Mouse (Mus musculus): ENCODE measurements around the gene Eif5. TPM values are rescaled to one million over a fixed set of nuclear protein-coding genes. Genes with fewer than 3 reads are reported as not detected.
"Not testable (repeated sequence)": the region's sequence is repeated elsewhere in the genome, so short reads cannot be mapped to it uniquely, and the experiment has no call there.

Gene Eif5
- total RNA-seq, 2 experiments from 2014 or later: 218 to 276 TPM

DNA sequence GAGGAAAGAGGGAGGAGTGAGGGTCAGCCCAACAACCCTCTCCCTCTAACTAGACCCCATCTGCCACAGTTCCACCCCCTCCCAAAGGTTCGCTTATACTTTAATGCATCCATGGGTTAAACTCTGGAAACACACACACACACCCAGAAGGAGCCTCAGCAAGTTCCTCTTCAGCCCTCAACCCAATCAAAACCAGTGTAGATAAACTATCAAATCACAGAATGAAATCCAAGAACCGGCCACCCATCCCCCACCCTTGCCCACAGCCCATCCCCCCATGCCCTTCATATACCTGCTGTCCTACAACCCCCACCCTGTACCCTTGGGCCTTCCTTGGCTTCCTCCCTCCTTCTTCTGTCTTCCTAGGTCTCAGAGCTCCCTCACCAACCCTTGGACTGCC, 16.8 kb upstream of the Eif5 start:
- no peak for DNase-seq (ENCODE audit: low spot score in 2 of 2)

DNA sequence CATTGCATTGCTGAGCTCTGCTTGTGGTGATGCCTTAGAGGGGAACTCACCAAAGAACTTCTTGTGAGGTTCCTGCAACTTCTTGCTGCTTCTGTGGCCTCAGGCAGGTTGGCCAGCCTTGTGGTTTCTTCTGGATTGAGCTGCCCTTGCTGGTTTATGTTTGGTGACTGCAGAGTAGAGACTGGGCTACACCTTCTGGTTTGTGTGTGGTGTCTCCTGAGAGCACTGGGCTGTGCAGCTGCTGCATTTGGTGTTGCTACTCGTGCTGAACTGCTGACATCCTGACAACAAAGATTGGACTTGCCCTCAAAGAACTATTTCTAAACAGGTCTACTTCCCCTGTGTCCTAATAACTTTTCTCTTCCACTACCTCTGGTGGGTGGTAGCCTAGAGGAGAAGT, 13.3 kb upstream of the Eif5 start:
- no peak for DNase-seq (ENCODE audit: low spot score in 2 of 2)

DNA sequence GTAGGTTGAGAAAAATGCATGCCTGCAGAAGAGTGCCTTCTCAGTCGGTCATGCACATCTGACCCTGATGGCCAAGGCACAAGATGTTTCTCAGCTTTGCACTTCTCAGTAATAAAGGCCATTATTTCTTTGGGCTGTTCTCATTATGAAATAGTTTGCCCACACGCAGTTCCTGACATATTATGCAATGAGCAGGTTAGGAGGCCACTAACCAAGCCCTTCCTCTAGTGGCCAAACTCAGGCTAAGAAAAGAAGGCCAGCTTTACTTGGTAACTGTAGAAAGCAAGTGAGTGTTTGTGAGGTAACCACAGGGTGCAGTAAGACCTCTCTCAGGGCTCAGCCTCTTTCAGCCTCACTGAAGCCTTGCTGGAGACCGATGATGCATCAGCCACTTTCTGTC, 12.9 kb upstream of the Eif5 start:
- no peak for DNase-seq (ENCODE audit: low spot score in 2 of 2)

DNA sequence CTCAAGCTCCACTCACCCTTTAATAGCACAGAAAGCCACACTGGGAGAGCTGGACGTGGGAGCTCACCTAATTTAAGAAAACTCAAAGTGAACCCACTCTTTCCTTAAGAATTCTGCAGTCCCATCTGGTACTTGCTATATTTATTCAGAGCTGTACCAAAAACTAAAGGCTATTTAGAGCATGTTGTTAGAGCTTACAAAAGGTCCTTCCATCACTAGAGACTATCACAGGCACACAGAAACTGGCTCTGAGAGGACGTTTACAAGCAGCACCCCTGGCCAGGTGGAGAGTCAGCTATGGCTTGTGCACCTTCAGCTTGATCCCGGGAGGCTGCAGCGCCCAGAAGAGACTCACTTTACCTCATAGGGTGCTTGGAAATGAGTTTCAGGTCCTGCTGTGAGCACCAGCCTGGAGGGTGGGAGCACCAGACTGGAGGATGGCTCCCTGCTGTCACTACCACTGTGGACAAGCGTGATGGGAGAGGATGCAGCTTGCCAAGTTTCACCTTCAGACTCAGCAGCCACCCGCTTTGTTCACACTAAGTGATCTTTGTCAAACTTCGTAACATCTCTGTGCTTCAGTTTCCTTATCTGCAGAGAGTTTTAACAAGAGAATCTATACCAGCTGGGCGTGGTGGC, 10.1 kb upstream of the Eif5 start:
- no peak for DNase-seq (ENCODE audit: low spot score in 2 of 2)

DNA sequence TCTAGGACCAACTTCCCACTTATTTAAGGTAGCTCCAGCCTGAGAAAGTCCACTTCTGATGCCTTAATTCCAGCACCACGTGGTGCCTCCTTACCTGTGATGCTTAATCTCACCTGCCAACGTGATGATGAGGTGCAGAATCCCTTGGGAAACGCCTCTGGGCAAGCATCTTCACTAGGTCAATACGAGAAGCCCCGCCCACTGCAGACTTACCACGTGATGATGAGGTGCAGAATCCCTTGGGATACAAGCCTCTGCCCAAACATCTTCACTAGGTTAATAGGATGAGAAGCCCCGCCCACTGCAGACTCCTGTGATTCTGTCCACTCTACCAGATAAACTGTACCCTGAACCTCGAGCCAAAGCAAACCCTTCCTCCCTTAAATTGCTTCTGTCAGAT, 8.6 kb upstream of the Eif5 start:
- DNase-seq (ENCODE audit: low spot score in 2 of 2): no peak

DNA sequence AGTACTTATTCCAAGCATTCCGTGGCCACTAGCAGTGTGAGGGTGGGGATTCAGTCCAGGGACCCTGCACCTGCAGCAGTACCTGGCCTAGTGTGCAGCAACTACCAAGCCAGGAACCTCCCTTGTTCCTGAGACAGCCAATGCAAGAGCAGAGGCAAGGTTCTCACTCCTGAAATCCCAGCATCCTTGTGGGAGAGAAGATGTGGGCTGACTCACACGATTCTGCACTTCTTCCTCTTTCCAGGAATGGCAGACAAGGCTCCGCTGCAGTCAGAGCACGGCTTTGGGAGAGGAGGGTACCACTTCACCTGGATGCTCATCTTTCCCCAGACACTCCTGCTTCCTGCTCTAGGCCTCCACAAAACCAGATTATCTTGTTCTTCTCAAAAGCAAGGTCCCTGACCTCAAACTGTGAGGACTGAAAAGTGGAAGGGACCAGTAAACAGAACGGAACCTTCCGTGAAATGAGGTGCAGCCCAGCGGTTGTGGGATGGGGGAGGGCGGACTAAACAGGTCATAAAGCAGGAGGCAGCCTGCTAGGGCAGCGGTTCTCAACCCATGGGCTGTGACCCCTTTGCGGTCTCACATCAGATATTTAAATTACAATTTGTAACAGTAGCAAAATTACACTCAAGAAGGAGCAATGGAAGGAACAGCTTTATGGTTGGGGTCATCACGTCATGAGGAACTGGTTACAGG, 4.6 kb upstream of the Eif5 start:
- no peak for DNase-seq (ENCODE audit: low spot score in 2 of 2)

DNA sequence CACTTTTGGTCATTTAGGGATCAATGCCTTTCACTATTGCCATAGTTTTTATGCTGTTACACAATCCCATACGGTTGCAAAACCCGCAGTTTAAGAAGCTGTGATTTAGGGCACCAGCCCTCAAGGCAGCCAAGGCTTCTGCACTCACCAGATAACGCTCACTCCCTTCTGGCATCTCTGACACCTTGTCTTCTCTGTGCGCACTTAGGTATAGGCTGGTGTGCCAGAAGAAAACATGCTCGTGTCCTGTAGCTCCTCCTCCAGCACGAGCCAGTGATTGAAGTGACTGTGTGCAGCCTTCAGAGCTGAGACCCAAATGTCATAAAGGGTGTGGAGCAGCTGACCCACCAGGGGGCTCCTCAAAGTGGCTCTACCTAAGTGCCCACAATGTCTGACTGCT, 2.5 kb upstream of the Eif5 start:
- no peak for DNase-seq (ENCODE audit: low spot score in 2 of 2)

DNA sequence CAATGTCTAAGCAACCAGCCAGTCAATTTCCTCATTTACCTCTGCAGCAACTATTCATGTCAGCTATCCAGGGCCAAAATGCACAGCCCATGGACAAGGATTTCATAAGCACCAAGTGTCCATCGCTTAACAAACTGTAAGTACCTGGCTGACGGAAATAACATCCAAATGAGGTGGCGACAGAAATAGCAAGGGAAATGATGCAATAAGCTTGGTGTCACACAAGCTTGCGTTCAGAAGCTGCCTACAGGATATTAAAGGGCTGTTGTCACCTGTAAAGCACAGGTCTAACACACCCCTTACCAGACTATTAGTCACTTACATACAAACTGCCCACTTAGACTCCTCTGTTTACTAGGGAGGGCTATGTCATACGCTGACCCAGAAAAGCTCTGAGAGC, 2.1 kb upstream of the Eif5 start:
- no peak for DNase-seq (ENCODE audit: low spot score in 2 of 2)

DNA sequence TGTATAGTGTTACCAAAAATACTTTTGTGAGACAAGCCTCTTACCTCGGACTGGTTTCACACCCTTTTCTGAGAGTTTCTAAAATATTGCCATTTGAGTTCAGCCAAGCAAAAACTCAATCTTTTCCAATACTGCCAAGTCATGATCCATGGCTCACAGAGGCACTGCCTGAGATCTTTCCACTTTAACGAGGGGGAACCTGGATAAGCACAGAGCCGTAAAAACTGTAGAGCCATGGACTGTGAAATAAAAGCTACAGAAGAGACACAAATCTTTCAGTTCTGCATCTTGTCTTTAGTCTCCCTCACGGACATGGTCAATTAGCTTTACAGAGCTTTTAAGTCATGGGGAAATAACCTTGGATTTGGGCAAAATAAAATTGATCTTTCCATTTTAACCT, 1.1 kb upstream of the Eif5 start:
- no peak for DNase-seq (ENCODE audit: low spot score in 2 of 2)

DNA sequence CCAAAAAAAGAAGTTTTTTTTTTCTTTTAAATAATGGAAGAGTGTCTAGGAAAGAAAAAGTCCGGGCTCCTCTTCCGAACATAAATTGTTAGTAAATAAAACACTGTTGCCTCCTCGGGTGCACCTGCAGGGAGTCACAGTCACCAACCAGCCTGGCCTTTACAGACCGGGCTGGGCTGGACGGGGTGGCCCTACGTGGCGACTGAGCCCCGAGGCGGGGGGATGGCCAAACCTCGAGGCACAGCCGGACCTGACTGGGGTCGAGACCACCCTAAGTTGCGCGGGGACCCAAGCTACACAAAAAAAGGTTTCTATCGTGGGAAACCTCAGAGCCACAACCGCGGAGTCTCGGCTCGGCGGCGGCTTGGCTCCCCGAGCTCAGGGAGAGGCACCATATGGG, 475 bp upstream of the Eif5 start:
- DNase-seq (ENCODE audit: low spot score in 2 of 2): no peak

DNA sequence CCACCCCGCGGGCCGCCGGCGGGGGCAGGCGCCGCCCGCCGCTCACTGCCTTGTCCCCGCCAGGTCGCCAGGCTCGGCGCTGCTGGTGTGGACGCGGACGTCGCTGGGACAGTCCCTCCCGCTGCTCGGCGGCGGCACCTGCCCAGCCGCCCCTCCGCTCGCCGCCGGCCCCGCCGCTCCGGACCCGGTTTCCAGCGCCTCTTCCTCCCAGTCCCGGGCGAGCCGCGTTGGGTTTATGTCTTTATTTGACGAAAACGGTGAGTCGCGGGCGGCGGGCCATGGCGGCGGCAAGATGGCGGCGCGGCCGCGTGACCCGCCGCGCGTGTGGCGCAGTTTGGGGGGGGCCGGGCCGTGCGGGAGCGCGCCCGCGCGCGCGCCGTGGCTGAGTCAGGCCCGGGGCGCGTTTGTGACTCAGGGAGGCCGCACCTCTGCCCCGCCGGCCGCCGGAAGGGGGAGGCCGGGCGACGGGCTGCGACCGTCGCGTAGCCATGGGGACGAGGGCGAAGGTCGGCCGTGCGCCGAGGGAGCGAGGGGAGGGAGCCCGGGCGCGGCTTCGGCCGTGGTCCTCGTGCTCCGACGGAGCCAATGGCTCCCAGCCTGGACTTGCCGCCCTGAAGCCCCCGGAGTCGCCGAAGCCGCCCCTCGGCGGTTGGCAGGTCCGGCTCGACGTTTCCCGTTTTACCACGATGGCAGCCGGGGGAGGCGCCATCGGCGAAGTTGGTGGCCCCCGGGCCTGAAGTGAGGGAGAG, 650 bp downstream of the Eif5 start:
- peak in 1 of 2 experiments; percentile 73 for DNase-seq (ENCODE audit: low spot score in 2 of 2)

DNA sequence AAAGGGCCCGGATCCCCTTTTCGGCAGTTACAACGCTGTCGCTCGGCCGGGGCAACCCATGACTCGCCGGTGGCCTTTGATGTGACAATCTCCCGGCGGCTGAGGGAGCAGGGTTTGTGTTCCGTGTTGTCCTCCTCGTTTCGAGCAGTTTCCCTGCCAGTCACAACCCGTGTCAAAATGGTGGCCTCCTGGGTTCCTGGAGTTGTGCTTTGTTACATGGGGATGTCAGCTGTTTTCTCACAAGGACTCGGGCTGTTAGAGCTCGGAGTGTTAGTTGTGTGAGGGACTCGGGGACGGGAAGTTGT, 1.2 kb downstream of the Eif5 start:
- no peak for DNase-seq (ENCODE audit: low spot score in 2 of 2)

DNA sequence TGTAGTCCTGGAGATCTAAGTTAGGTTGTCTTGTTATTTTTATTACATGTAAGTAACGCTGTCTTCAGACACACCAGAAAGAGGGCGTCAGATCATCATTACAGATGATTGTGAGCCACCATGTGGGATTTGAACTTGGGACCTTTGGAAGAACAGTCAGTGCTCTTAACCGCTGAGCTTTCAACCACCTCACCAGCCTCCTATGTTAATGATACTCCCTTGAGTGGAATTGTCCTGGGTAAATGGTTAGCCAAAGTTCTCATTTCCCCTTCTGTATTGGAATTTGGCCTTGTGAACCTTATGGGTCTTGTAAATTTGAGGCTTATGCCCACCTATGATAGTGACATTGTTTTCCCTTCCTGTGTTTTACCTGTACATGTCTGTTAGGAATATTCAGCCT, 9.3 kb downstream of the Eif5 start:
- no peak for DNase-seq (ENCODE audit: low spot score in 2 of 2)

DNA sequence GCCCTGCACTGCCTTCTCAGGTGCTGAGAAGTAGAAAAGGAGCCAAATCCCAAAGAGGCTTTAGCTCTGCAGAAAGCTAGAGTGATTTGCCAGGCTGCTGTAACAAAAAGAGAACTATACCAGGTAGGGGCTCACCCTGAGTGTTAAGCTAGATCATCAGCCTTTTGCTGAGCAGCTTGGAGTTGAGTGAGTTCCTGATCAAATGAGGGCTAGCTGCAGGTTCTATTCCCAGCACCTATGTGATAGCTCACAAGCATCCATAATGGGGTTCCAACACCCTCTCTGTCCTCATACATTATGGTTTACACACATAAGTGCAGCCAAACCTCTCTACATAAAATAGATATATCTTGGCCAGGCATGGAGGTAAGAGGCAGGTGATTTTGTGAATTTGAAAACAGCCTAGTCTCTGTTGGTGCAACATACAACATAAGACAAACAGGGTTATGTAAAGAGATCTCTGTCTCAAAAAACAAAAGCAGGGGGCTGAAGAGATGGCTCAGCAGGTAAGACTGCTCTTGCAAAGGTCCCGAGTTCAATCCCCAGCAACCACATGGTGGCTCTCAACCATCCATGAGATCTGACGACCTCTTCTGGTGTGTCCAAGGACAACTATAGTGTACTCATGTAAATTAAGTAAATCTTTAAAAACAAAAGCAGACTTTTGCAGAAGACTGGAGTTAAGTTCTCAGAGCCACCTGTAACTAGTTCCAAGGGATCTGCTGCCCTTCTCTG, 10.9 kb downstream of the Eif5 start:
- DNase-seq (ENCODE audit: low spot score in 2 of 2): no peak

DNA sequence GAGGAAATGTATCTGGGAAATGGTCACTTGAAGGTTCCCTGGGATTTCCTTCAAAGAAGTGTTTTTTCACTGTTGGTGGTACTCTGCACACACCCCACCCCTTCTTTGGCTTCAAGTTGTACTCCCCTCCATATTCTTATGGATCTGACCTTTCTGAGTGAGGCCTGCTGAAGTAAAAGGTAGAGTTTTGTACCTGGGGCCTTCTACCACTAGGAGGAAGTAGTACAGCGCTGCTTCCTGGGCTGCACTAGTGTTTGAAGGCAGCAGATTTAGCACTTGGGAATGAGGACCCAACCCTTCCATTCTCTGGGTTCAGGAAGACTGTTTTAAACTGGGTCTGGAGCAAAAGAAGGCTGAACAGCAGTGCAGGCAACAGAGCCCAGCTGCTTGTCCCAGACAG, 12.9 kb downstream of the Eif5 start:
- DNase-seq (ENCODE audit: low spot score in 2 of 2): no peak

DNA sequence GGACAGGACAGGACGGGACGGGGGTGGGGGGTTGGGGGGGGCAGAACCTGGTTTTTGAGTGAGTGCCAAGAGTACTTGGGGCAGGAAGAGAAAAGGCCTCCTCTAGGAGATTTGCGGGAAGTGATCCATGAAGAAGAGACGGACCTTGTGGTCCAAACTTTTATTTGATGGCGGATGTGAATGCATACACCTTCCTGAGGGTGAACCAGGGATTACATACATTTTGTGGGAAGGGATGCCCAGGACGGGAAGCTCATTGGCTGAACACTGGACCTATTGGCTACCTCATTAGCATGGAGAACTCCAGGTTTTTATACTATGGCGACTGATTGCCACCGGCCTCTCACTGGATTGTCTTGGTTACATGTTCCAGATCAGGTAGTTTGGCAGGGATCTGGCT, 14.5 kb downstream of the Eif5 start:
- no peak for DNase-seq (ENCODE audit: low spot score in 2 of 2)

DNA sequence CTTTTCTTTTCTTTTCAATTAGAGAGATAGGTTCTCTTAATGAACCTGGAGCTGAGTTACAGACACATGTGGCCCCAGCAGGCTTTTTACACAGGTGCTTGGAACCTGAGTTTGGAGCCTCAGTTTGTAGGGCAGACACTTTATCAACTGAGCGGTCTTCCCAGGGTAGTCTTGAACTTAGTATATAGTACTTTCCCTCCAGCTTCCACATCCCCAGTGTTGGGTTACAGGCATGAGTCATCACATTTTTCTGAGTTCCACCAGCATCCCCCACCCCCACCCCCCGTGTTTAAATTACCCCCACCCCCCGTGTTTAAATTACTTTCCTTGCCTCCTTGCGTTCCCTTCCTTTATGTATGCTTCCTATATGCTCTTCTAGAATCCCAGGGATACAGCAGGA, 17.5 kb downstream of the Eif5 start:
- DNase-seq (ENCODE audit: low spot score in 2 of 2): no peak

DNA sequence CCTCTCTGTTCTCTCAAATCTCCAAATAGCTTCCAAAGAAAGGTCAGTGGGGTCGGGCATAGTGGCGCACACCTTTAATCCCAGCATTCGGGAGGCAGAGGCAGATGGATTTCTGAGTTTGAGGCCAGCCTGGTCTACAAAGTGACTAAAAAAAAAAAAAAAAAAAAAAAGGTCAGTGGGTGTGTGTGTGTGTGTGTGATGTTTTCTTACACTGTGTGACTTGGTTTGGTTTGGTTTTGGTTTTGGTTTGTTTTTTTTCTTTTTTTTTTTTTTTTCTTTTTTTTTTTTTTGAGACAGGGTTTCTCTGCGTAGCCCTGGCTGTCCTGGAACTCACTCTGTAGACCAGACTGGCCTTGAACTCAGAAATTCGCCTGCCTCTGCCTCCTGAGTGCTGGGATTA, 18.1 kb downstream of the Eif5 start:
- DNase-seq (ENCODE audit: low spot score in 2 of 2): not testable (repeated sequence)

DNA sequence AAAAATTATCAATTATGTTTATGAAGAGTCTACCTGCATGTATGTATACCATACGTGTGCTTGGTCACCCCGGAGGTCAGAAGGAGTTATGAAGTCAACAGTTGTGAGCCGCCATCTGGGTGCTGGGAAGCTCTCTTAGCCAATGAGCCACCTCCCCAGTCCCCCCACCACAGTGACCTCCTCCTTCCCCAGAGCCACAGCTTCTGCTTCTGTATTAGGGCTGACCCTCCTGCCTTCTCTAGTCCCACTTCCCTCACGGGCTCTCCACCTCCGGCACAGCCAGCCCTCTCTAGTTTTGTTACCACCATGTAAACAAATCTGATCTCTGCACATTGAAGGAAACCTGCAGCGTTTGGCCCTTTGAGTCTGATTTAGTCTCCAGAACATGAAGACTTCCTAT, 19.7 kb downstream of the Eif5 start:
- no peak for DNase-seq (ENCODE audit: low spot score in 2 of 2)

DNA sequence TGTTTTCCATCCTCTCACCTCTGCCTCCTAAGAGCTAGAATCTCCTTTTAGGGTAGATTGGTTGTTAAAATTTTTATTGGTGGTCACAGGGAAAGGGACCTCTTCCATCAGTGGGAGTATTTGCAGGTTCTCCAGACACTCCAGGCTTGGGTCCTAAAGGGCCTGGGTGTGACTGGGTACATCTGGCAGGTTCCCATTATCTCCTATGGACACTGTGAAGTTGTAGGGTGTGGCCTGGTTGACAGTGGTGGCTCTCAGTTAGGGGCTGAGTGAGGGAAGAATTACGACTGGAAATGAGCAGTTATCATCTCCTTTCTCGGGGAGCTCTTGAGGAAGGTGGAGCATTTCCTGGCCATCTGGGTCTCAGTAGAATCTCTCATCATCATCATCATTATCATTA, 20.8 kb downstream of the Eif5 start:
- no peak for DNase-seq (ENCODE audit: low spot score in 2 of 2)

DNA sequence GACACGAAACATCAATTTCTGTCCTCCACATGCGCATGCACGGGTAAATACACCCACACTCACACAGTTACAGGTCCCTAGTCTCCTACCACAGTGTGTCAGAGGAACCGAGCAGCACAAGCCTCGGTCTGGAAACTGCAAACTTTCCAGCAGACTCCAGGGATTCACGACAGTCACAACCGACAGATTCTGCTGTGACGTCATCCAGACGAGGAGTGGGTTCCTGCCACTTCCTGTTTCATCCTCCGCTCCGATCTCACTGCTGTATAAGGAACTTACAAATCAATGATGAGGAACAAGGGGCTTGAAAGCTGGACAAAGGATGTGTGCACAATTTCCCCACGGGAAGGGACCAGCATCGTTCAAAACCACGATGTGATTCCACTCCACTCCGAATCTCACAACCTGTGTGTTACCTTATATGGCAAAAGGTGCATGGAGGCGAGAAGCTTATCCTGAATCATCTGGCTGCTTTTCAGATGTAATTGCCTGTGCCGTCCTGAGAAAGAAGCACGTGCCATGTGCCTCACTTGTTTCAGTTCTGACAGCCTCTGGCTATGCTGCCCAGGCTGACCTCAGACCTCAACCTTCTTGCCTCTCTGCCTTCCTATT, 21.9 kb downstream of the Eif5 start:
- peak; percentile 68 to 76 for DNase-seq (ENCODE audit: low spot score in 2 of 2)

DNA sequence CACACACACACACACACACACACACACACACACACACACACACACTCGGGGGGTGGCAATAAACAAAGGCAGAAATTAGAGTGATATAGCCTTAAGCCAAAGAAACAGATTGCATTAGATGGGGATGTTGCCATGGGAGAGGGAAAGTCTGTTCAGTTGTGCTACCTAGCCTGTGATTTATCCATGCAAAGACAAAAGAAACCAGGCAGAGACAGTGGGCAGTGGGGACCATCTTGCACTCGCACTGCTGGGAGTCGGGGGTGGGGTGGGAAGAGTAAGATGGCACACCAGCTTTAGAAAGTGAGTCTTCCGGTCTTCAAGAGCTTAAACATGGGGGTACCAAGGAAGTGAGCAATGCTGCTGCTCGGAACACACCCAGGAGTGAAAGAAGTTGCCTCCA, 22.5 kb downstream of the Eif5 start:
- peak; percentile 50 to 69 for DNase-seq (ENCODE audit: low spot score in 2 of 2)

All from layer of hippocampus, postnatal 14 days (tissue).